Mouse (Mus musculus): ENCODE data around the gene Tmem14a. TPM values are rescaled to one million over a fixed set of nuclear protein-coding genes. Genes with fewer than 3 reads are reported as not detected.
A peak's percentile ranks its signal among the peaks of the same experiment; 100 is the strongest.
"Not testable (repeated sequence)": the region's sequence is repeated elsewhere in the genome, so short reads cannot be mapped to it uniquely, and the experiment has no call there.

Gene Tmem14a
- 1.3 and 3.3 TPM in 2 replicates for total RNA-seq (2015)
- total RNA-seq (2017) = 1.3 and 2.5 TPM in 2 replicates

GRCm38 (mm10) chr1:21218489-21218919 is at the start of gene Tmem14a:
Tmem14a (plus strand) TSS chr1:21218575.
- ATAC-seq (replicated peaks; ENCODE audit: poor library complexity) = peak; percentile 94

GRCm38 (mm10) chr1:21185196-21185595 is 33.2 kb upstream of the Tmem14a start:
- ATAC-seq (replicated peaks; ENCODE audit: poor library complexity) = no peak

GRCm38 (mm10) chr1:21206241-21206640 is 12.1 kb upstream of the Tmem14a start:
- ATAC-seq (replicated peaks; ENCODE audit: poor library complexity) = no peak

GRCm38 (mm10) chr1:21213537-21213936 is 4.8 kb upstream of the Tmem14a start:
- peak; percentile 80 for ATAC-seq (replicated peaks; ENCODE audit: poor library complexity)

GRCm38 (mm10) chr1:21213991-21214692 is 4.2 kb upstream of the Tmem14a start:
- ATAC-seq (replicated peaks; ENCODE audit: poor library complexity) = not testable (repeated sequence)

- ATAC-seq (replicated peaks; ENCODE audit: poor library complexity) = no peak
Measured at GRCm38 (mm10) chr1:21227756-21228395, 9.5 kb downstream of the Tmem14a start.

- ATAC-seq (replicated peaks; ENCODE audit: poor library complexity) = not testable (repeated sequence)
Measured at GRCm38 (mm10) chr1:21228740-21229722, 10.7 kb downstream of the Tmem14a start.

GRCm38 (mm10) chr1:21230376-21230775 is 12.0 kb downstream of the Tmem14a start:
- no peak for ATAC-seq (replicated peaks; ENCODE audit: poor library complexity)

- no peak for ATAC-seq (replicated peaks; ENCODE audit: poor library complexity)
Measured at GRCm38 (mm10) chr1:21231744-21232464, 13.5 kb downstream of the Tmem14a start.

GRCm38 (mm10) chr1:21232516-21232915 is 14.1 kb downstream of the Tmem14a start:
- no peak for ATAC-seq (replicated peaks; ENCODE audit: poor library complexity)

GRCm38 (mm10) chr1:21235359-21235758 is 17.0 kb downstream of the Tmem14a start:
- ATAC-seq (replicated peaks; ENCODE audit: poor library complexity) = no peak

GRCm38 (mm10) chr1:21239911-21240898 is 21.8 kb downstream of the Tmem14a start, which contains the start of gene Gsta3:
Gsta3 (plus strand) TSS chr1:21240589.
- ATAC-seq (replicated peaks; ENCODE audit: poor library complexity) = peak; percentile 95

- no peak for ATAC-seq (replicated peaks; ENCODE audit: poor library complexity)
Measured at GRCm38 (mm10) chr1:21241096-21241495, 22.7 kb downstream of the Tmem14a start.

- ATAC-seq (replicated peaks; ENCODE audit: poor library complexity) = no peak
Measured at GRCm38 (mm10) chr1:21244290-21244960, 26.1 kb downstream of the Tmem14a start.

GRCm38 (mm10) chr1:21246136-21246535 is 27.8 kb downstream of the Tmem14a start:
- ATAC-seq (replicated peaks; ENCODE audit: poor library complexity) = no peak

- no peak for ATAC-seq (replicated peaks; ENCODE audit: poor library complexity)
Measured at GRCm38 (mm10) chr1:21247896-21248295, 29.5 kb downstream of the Tmem14a start.

GRCm38 (mm10) chr1:21248560-21249390 is 30.4 kb downstream of the Tmem14a start:
- ATAC-seq (replicated peaks; ENCODE audit: poor library complexity) = peak; percentile 26; the same call in 1 of the 2 replicates

GRCm38 (mm10) chr1:21251661-21252060 is 33.3 kb downstream of the Tmem14a start:
- ATAC-seq (replicated peaks; ENCODE audit: poor library complexity) = no peak

Data from megakaryocyte progenitor cell, adult 5-6 weeks (primary cell).